Mouse (Mus musculus): ENCODE measurements around the gene Utrn. TPM values are rescaled to one million over a fixed set of nuclear protein-coding genes. Genes with fewer than 3 reads are reported as not detected.

Gene Utrn
- total and polyA plus RNA-seq, 3 experiments, result 0.31 to 1.1 (median 0.67) TPM

GRCm38 (mm10) chr10:12832163-12832562 is 37.0 kb downstream of the Utrn start:
- no peak overlapping the region for H3K9ac ChIP-seq (ENCODE audit: insufficient read depth, low read depth)
- no peaks in the 10 kb centered on the region for H3K4me1 ChIP-seq (ENCODE audit: control insufficient read depth in 1 of 2, insufficient read depth in 2 of 2)
- H3K27ac ChIP-seq (ENCODE audit: insufficient read depth, low read depth), result no peak overlapping the region
- no peak for DNase-seq (ENCODE audit: extremely low read depth)
- no peaks in the 10 kb centered on the region for H3K79me2 ChIP-seq (replicated peaks; ENCODE audit: control insufficient read depth, extremely low read depth, insufficient read depth, poor library complexity, severe bottlenecking)
- no peaks in the 10 kb centered on the region for H3K36me3 ChIP-seq (replicated peaks in 1 of 2; ENCODE audit: control insufficient read depth in 1 of 2, insufficient read depth in 1 of 2, low read length in 1 of 2)
- H3K4me3 ChIP-seq (replicated peaks in 1 of 3; ENCODE audit: low read depth in 2 of 3, low read length in 2 of 3, poor library complexity in 1 of 3), result no peak overlapping the region
- in situ Hi-C loops (cut with MboI; ENCODE audit: low pct_ligation_motif_present, low pct_unique_long_range_greater_than_20kb, low sequenced_read_pairs) (no loop called here), dilution Hi-C loops (cut with MboI; ENCODE audit: extremely low pct_ligation_motif_present, extremely low pct_unique_long_range_greater_than_20kb, low sequenced_read_pairs) (no loop called here)
- no peaks in the 10 kb centered on the region for H3K27me3 ChIP-seq (replicated peaks)
- TF ChIP-seq ZNF384 (IDR thresholded peaks at IDR 0.05; ENCODE audit: low read depth, low read length) (no peak), ELF1 (IDR thresholded peaks at IDR 0.05; ENCODE audit: low read depth, low read length) (no peak), NELFE (IDR thresholded peaks at IDR 0.05; ENCODE audit: low read depth, low read length) (no peak), MYC (IDR thresholded peaks at IDR 0.05; ENCODE audit: low read depth, low read length) (no peak), MAFK (IDR thresholded peaks at IDR 0.05; ENCODE audit: insufficient replicate concordance, low read length) (no peak), POLR2A (IDR thresholded peaks at IDR 0.05; ENCODE audit: low read depth, low read length) (no peak), POLR2AphosphoS2 (IDR thresholded peaks at IDR 0.05; ENCODE audit: low read depth, low read length) (no peak), SIN3A (IDR thresholded peaks at IDR 0.05; ENCODE audit: low read length) (no peak)
- no peaks in the 10 kb centered on the region for H3K9me3 ChIP-seq (replicated peaks; ENCODE audit: low read length)
- no peak overlapping the region for H3K4me2 ChIP-seq (ENCODE audit: insufficient read depth, low read depth, poor library complexity, severe bottlenecking)

GRCm38 (mm10) chr10:12827778-12828177 is 41.4 kb downstream of the Utrn start:
- dilution Hi-C loops (cut with MboI; ENCODE audit: extremely low pct_ligation_motif_present, extremely low pct_unique_long_range_greater_than_20kb, low sequenced_read_pairs) (no loop called here), in situ Hi-C loops (cut with MboI; ENCODE audit: low pct_ligation_motif_present, low pct_unique_long_range_greater_than_20kb, low sequenced_read_pairs) (no loop called here)
- no peak for TF ChIP-seq RCOR1 (conservative IDR thresholded peaks at IDR 0.05; ENCODE audit: low read depth, low read length)
- TF ChIP-seq JUN (IDR thresholded peaks at IDR 0.05; ENCODE audit: insufficient read depth, low read depth, low read length), result no peak
- no peak for TF ChIP-seq TCF12 (IDR thresholded peaks at IDR 0.05; ENCODE audit: low read depth, low read length)
- Histone ChIP-seq H3K9ac (ENCODE audit: insufficient read depth, low read depth) (no peak overlapping the region), H3K4me3 (replicated peaks in 1 of 3; ENCODE audit: low read depth in 2 of 3, low read length in 2 of 3, poor library complexity in 1 of 3) (no peak overlapping the region), H3K79me2 (replicated peaks; ENCODE audit: control insufficient read depth, extremely low read depth, insufficient read depth, poor library complexity, severe bottlenecking) (no peaks in the 10 kb centered on the region), H3K27ac (ENCODE audit: insufficient read depth, low read depth) (no peak overlapping the region), H3K27me3 (replicated peaks) (peaks cover 4% of the 10 kb centered on the region), H3K4me1 (ENCODE audit: control insufficient read depth in 1 of 2, insufficient read depth in 2 of 2) (peaks cover 9 to 16% of the 10 kb centered on the region in 2 experiments), H3K36me3 (replicated peaks in 1 of 2; ENCODE audit: control insufficient read depth in 1 of 2, insufficient read depth in 1 of 2, low read length in 1 of 2) (no peaks in the 10 kb centered on the region), H3K4me2 (ENCODE audit: insufficient read depth, low read depth, poor library complexity, severe bottlenecking) (no peak overlapping the region), H3K9me3 (replicated peaks; ENCODE audit: low read length) (no peaks in the 10 kb centered on the region)
- DNase-seq (ENCODE audit: extremely low read depth), result no peak

GRCm38 (mm10) chr10:12827306-12827705 is 41.9 kb downstream of the Utrn start:
- Histone ChIP-seq H3K9ac (ENCODE audit: insufficient read depth, low read depth) (no peak overlapping the region), H3K79me2 (replicated peaks; ENCODE audit: control insufficient read depth, extremely low read depth, insufficient read depth, poor library complexity, severe bottlenecking) (no peaks in the 10 kb centered on the region)
- DNase-seq (ENCODE audit: extremely low read depth), result no peak

More at GRCm38 (mm10) chr10:12827306-12827705, 41.9 kb downstream of the Utrn start:
- dilution Hi-C loops (cut with MboI; ENCODE audit: extremely low pct_ligation_motif_present, extremely low pct_unique_long_range_greater_than_20kb, low sequenced_read_pairs) (no loop called here), in situ Hi-C loops (cut with MboI; ENCODE audit: low pct_ligation_motif_present, low pct_unique_long_range_greater_than_20kb, low sequenced_read_pairs) (no loop called here)
- no peak overlapping the region for H3K27ac ChIP-seq (ENCODE audit: insufficient read depth, low read depth)
- H3K4me2 ChIP-seq (ENCODE audit: insufficient read depth, low read depth, poor library complexity, severe bottlenecking), result no peak overlapping the region
- H3K4me1 ChIP-seq (ENCODE audit: control insufficient read depth in 1 of 2, insufficient read depth in 2 of 2), result peaks cover 13 to 21% of the 10 kb centered on the region in 2 experiments
- no peaks in the 10 kb centered on the region for H3K9me3 ChIP-seq (replicated peaks; ENCODE audit: low read length)
- H3K36me3 ChIP-seq (replicated peaks in 1 of 2; ENCODE audit: control insufficient read depth in 1 of 2, insufficient read depth in 1 of 2, low read length in 1 of 2), result no peaks in the 10 kb centered on the region
- peaks cover 4% of the 10 kb centered on the region for H3K27me3 ChIP-seq (replicated peaks)
- TF ChIP-seq TCF12 (IDR thresholded peaks at IDR 0.05; ENCODE audit: low read depth, low read length), result no peak
- TF ChIP-seq MAFK (IDR thresholded peaks at IDR 0.05; ENCODE audit: insufficient replicate concordance, low read length), result no peak
- TF ChIP-seq KAT2A (IDR thresholded peaks at IDR 0.05; ENCODE audit: insufficient replicate concordance, low read length), result no peak
- no peak for TF ChIP-seq POLR2A (IDR thresholded peaks at IDR 0.05; ENCODE audit: low read depth, low read length)
- no peak for TF ChIP-seq ELF1 (IDR thresholded peaks at IDR 0.05; ENCODE audit: low read depth, low read length)
- TF ChIP-seq ZKSCAN1 (IDR thresholded peaks at IDR 0.05; ENCODE audit: borderline replicate concordance, low read depth, low read length), result no peak
- TF ChIP-seq CHD1 (IDR thresholded peaks at IDR 0.05; ENCODE audit: low read depth, low read length), result no peak
- TF ChIP-seq HCFC1 (IDR thresholded peaks at IDR 0.05; ENCODE audit: low read depth, low read length), result no peak
- TF ChIP-seq JUND (conservative IDR thresholded peaks at IDR 0.05; ENCODE audit: low read depth, low read length), result no peak
- TF ChIP-seq ZNF384 (IDR thresholded peaks at IDR 0.05; ENCODE audit: low read depth, low read length), result no peak
- no peak for TF ChIP-seq TBP (conservative IDR thresholded peaks at IDR 0.05; ENCODE audit: low read depth, low read length)
- TF ChIP-seq MAX (IDR thresholded peaks at IDR 0.05; ENCODE audit: low read length), result no peak
- no peak for TF ChIP-seq RCOR1 (conservative IDR thresholded peaks at IDR 0.05; ENCODE audit: low read depth, low read length)
- no peak for TF ChIP-seq MXI1 (IDR thresholded peaks at IDR 0.05; ENCODE audit: low read depth, low read length)
- no peak overlapping the region for H3K4me3 ChIP-seq (replicated peaks in 1 of 3; ENCODE audit: low read depth in 2 of 3, low read length in 2 of 3, poor library complexity in 1 of 3)
